Mouse (Mus musculus) induced T-regulatory cell, adult 2 months (primary cell): ENCODE data around the gene Gm6583.

Source experiments
- DNase-seq: peaks from one replicate; pipeline ENCODE4 v3.0.0-alpha.2; 2012; ENCODE audit warnings: low read depth

The Gm6583 gene

GRCm38 (mm10) chr5:112367929-112368328, 12.1 kb upstream of the Gm6583 start:
- DNase-seq = no peak

GRCm38 (mm10) chr5:112367338-112367737, 11.5 kb upstream of the Gm6583 start:
- DNase-seq = no peak

- no peak for DNase-seq
Measured at GRCm38 (mm10) chr5:112366879-112367278, 11.0 kb upstream of the Gm6583 start.

- no peak for DNase-seq
Measured at GRCm38 (mm10) chr5:112364184-112364797, 8.5 kb upstream of the Gm6583 start.

- DNase-seq = no peak
Measured at GRCm38 (mm10) chr5:112360077-112360476, 4.2 kb upstream of the Gm6583 start.

GRCm38 (mm10) chr5:112359520-112359919, 3.7 kb upstream of the Gm6583 start:
- no peak for DNase-seq

- no peak for DNase-seq
Measured at GRCm38 (mm10) chr5:112356322-112356721, 489 bp upstream of the Gm6583 start.

GRCm38 (mm10) chr5:112355493-112355892, 340 bp downstream of the Gm6583 start:
- no peak for DNase-seq

- DNase-seq = no peak
Measured at GRCm38 (mm10) chr5:112349169-112349568, 6.7 kb downstream of the Gm6583 start.

- no peak for DNase-seq
Measured at GRCm38 (mm10) chr5:112346211-112346965, 9.4 kb downstream of the Gm6583 start.

GRCm38 (mm10) chr5:112344092-112344960, 11.5 kb downstream of the Gm6583 start:
- no peak for DNase-seq

- DNase-seq = no peak
Measured at GRCm38 (mm10) chr5:112343205-112343595, 12.6 kb downstream of the Gm6583 start.

GRCm38 (mm10) chr5:112342463-112343204, 13.2 kb downstream of the Gm6583 start, which contains the start of the genes Srrd and Hps4:
Gene Srrd (minus strand): TSS chr5:112343040.
Gene Hps4 (plus strand): TSS chr5:112343083.
- peak; percentile 94 for DNase-seq

GRCm38 (mm10) chr5:112339215-112339614, 16.6 kb downstream of the Gm6583 start:
- no peak for DNase-seq

- DNase-seq = no peak
Measured at GRCm38 (mm10) chr5:112337004-112337403, 18.8 kb downstream of the Gm6583 start.

- DNase-seq = peak; percentile 78
Measured at GRCm38 (mm10) chr5:112335473-112335872, 20.4 kb downstream of the Gm6583 start.

- no peak for DNase-seq
Measured at GRCm38 (mm10) chr5:112329805-112330564, 25.8 kb downstream of the Gm6583 start.

- no peak for DNase-seq
Measured at GRCm38 (mm10) chr5:112327854-112328253, 28.0 kb downstream of the Gm6583 start.

GRCm38 (mm10) chr5:112326446-112327009, 29.3 kb downstream of the Gm6583 start:
- DNase-seq = no peak

GRCm38 (mm10) chr5:112325546-112326445, 30.0 kb downstream of the Gm6583 start, which contains the start of gene Tfip11:
Gene Tfip11 (plus strand): TSS chr5:112326358.
- peak; percentile 96 for DNase-seq
